Mouse (Mus musculus) MEL (cell line): ENCODE measurements at regions not wholly inside any gene's neighbourhood (a gene's known extent, or its start where the extent isn't known, plus 50 kb on each side); places are given as distances from the start of the nearest gene placed in this dataset.

Experiments
- DNase-seq: peaks from one replicate; pipeline ENCODE4 v3.0.0; 2011; ENCODE audit warnings: low read depth, low spot score
- H3K27ac ChIP-seq: 2 replicates; pipeline ENCODE4 v1.5.1; 2012; ENCODE audit warnings: low read depth, mild to moderate bottlenecking, control low read depth, low read length, moderate library complexity; ENCODE audit not compliant: control insufficient read depth
- H3K27me3 ChIP-seq, 2 experiments: fragments of 150-350 bp in 1 of 2; sonication (generic) in 1 of 2; 2 replicates each; pipeline ENCODE4 v1.6.1; 2012; ENCODE audit warnings: low read length in 2 of 2, mild to moderate bottlenecking in 2 of 2, improper control_type of control experiment in 1 of 2, moderate library complexity in 1 of 2; ENCODE audit not compliant: insufficient read depth in 2 of 2, control insufficient read depth in 1 of 2
- H3K36me3 ChIP-seq, 2 experiments: 2 replicates each; pipeline ENCODE4 v1.6.1; 2012 to 2014; ENCODE audit warnings: low read length in 2 of 2, improper control_type of control experiment in 1 of 2, inconsistent platforms in 1 of 2, mild to moderate bottlenecking in 1 of 2; ENCODE audit not compliant: insufficient read depth in 2 of 2, control insufficient read depth in 1 of 2
- H3K4me1 ChIP-seq, 2 experiments: fragments of 150-350 bp in 1 of 2; sonication (generic) in 1 of 2; 2 replicates each; pipeline ENCODE4 v1.6.1; 2012; ENCODE audit warnings: low read length in 2 of 2, improper control_type of control experiment in 1 of 2, mild to moderate bottlenecking in 1 of 2; ENCODE audit not compliant: insufficient read depth in 2 of 2, control insufficient read depth in 1 of 2
- H3K4me3 ChIP-seq, 2 experiments: fragments of 150-350 bp in 1 of 2; sonication (generic) in 1 of 2; 2 replicates each; pipeline ENCODE4 v1.5.1; 2012; ENCODE audit warnings: low read depth in 2 of 2, low read length in 2 of 2, mild to moderate bottlenecking in 2 of 2, moderate library complexity in 2 of 2, control low read depth in 1 of 2, improper control_type of control experiment in 1 of 2; ENCODE audit not compliant: control insufficient read depth in 1 of 2, insufficient read depth in 1 of 2
- H3K79me2 ChIP-seq: 2 replicates; pipeline ENCODE4 v1.6.1; 2012; ENCODE audit warnings: mild to moderate bottlenecking, low read length, moderate library complexity; ENCODE audit not compliant: control insufficient read depth, poor library complexity, insufficient read depth
- H3K9ac ChIP-seq: 2 replicates; pipeline ENCODE4 v1.6.1; 2012; ENCODE audit warnings: low read depth, mild to moderate bottlenecking, control low read depth, low read length, moderate library complexity; ENCODE audit not compliant: control insufficient read depth, poor library complexity, severe bottlenecking
- H3K9me3 ChIP-seq: fragments of 150-350 bp; sonication (generic); replicated peaks from 2 replicates; pipeline ENCODE4 v1.6.1; 2012; ENCODE audit warnings: mild to moderate bottlenecking, low read length, improper control_type of control experiment, moderate library complexity; ENCODE audit not compliant: insufficient read depth
- BHLHE40 ChIP-seq: IDR thresholded peaks from 2 replicates; pipeline ENCODE4 v1.6.1; 2012; ENCODE audit warnings: low read depth, mild to moderate bottlenecking, inconsistent platforms, low read length, improper control_type of control experiment, borderline replicate concordance
- CHD1 ChIP-seq: IDR thresholded peaks from 2 replicates; pipeline ENCODE4 v1.6.1; 2012; ENCODE audit warnings: low read depth, mild to moderate bottlenecking, inconsistent platforms, low read length, improper control_type of control experiment
- CTCF ChIP-seq, 3 experiments: IDR thresholded peaks in 2 of 3; conservative IDR thresholded peaks in 1 of 3; 2 replicates each; pipeline ENCODE4 v1.5.1; 2011 to 2012; ENCODE audit warnings: low read length in 3 of 3, low read depth in 2 of 3, mild to moderate bottlenecking in 2 of 3, improper control_type of control experiment in 1 of 3, inconsistent platforms in 1 of 3, mixed read lengths in 1 of 3, moderate library complexity in 1 of 3; ENCODE audit not compliant: control insufficient read depth in 1 of 3, insufficient read depth in 1 of 3, poor library complexity in 1 of 3, severe bottlenecking in 1 of 3
- ETS1 ChIP-seq: IDR thresholded peaks from 2 replicates; pipeline ENCODE4 v1.6.1; 2012; ENCODE audit warnings: low read depth, mild to moderate bottlenecking, inconsistent platforms, low read length, improper control_type of control experiment, moderate library complexity
- GATA1 ChIP-seq: IDR thresholded peaks from 2 replicates; pipeline ENCODE4 v1.6.1; 2011; ENCODE audit warnings: low read depth, low read length, improper control_type of control experiment
- JUND ChIP-seq: IDR thresholded peaks from 2 replicates; pipeline ENCODE4 v1.6.1; 2011; ENCODE audit warnings: low read depth, mild to moderate bottlenecking, improper control_type of control experiment, low read length
- MAX ChIP-seq: IDR thresholded peaks from 2 replicates; pipeline ENCODE4 v1.6.1; 2011; ENCODE audit warnings: low read length, improper control_type of control experiment
- MAZ ChIP-seq: IDR thresholded peaks from 2 replicates; pipeline ENCODE4 v1.6.1; 2012; ENCODE audit warnings: low read depth, mild to moderate bottlenecking, inconsistent platforms, low read length, improper control_type of control experiment
- MXI1 ChIP-seq: IDR thresholded peaks from 2 replicates; pipeline ENCODE4 v1.6.1; 2011; ENCODE audit warnings: mild to moderate bottlenecking, low read depth, low read length, improper control_type of control experiment
- MYB ChIP-seq: IDR thresholded peaks from 2 replicates; pipeline ENCODE4 v1.6.1; 2011; ENCODE audit warnings: mild to moderate bottlenecking, low read depth, low read length, improper control_type of control experiment
- POLR2A ChIP-seq, 2 experiments: IDR thresholded peaks; 2 replicates each; pipeline ENCODE4 v1.6.1; 2011 to 2012; ENCODE audit warnings: low read length in 2 of 2, mild to moderate bottlenecking in 2 of 2, control low read depth in 1 of 2, improper control_type of control experiment in 1 of 2, low read depth in 1 of 2, moderate library complexity in 1 of 2; ENCODE audit not compliant: control insufficient read depth in 1 of 2, insufficient read depth in 1 of 2, poor library complexity in 1 of 2
- TBP ChIP-seq: IDR thresholded peaks from 2 replicates; pipeline ENCODE4 v1.8.0; 2011; ENCODE audit warnings: low read depth, low read length, improper control_type of control experiment
- TCF12 ChIP-seq: IDR thresholded peaks from 2 replicates; pipeline ENCODE4 v1.6.1; 2014; ENCODE audit warnings: low read depth, mild to moderate bottlenecking, inconsistent platforms, low read length, improper control_type of control experiment, moderate library complexity
- USF2 ChIP-seq, 2 experiments: IDR thresholded peaks; 2 replicates each; pipeline ENCODE4 v1.6.1; 2011 to 2012; ENCODE audit warnings: improper control_type of control experiment in 2 of 2, low read length in 2 of 2, borderline replicate concordance in 1 of 2, inconsistent platforms in 1 of 2, low read depth in 1 of 2, mild to moderate bottlenecking in 1 of 2; ENCODE audit not compliant: insufficient read depth in 1 of 2
- ZC3H11A ChIP-seq: IDR thresholded peaks from 2 replicates; pipeline ENCODE4 v1.6.1; 2012; ENCODE audit warnings: low read depth, mild to moderate bottlenecking, inconsistent platforms, low read length, improper control_type of control experiment
- ZKSCAN1 ChIP-seq: IDR thresholded peaks from 2 replicates; pipeline ENCODE4 v1.6.1; 2012; ENCODE audit warnings: low read depth, mild to moderate bottlenecking, inconsistent platforms, low read length, improper control_type of control experiment, moderate library complexity
- ZMIZ1 ChIP-seq: IDR thresholded peaks from 2 replicates; pipeline ENCODE4 v1.6.1; 2012; ENCODE audit warnings: low read depth, mild to moderate bottlenecking, inconsistent platforms, low read length, improper control_type of control experiment, moderate library complexity

DNA sequence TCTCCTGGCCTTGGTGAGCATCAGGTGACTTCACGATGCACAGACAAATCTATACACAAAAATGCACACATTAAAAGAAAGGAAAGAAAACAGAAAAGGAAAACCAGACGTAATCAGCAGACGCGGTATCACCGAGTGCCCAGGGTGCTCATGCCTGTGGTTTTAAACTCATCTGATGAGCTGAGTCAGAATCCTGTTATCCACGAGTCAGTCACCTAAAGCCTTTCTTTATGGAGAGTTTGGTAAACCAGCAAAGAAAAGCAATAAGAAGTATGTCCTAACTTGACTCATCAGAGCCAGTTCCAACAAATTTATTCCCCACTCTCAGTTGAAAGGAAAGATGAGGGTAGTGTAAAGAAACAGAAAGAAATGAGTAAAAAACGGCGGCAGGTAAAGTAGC lies 391.5 kb downstream of the Cd83 start:
- no peak overlapping the region for H3K9ac ChIP-seq
- no peak for DNase-seq
- H3K36me3 ChIP-seq: no peaks in the 10 kb centered on the region
- no peak overlapping the region for H3K27ac ChIP-seq
- no peaks in the 10 kb centered on the region for H3K27me3 ChIP-seq
- H3K9me3 ChIP-seq: no peaks in the 10 kb centered on the region
- TF ChIP-seq MAX (no peak), CHD1 (no peak), MXI1 (no peak), TCF12 (no peak), ZC3H11A (no peak), JUND (no peak), ZMIZ1 (no peak), BHLHE40 (no peak), MYB (no peak), MAZ (no peak), TBP (no peak), USF2 (IDR thresholded peaks at IDR 0.05; ENCODE audit: borderline replicate concordance in 1 of 2, insufficient read depth in 1 of 2, low read depth in 1 of 2, low read length in 2 of 2) (no peak), CTCF (IDR thresholded peaks at IDR 0.05 in 2 of 3, conservative IDR thresholded peaks at IDR 0.05 in 1 of 3; ENCODE audit: control insufficient read depth in 1 of 3, insufficient read depth in 1 of 3, low read depth in 2 of 3, low read length in 3 of 3, poor library complexity in 1 of 3, severe bottlenecking in 1 of 3) (no peak)
- H3K4me3 ChIP-seq: no peak overlapping the region
- no peaks in the 10 kb centered on the region for H3K4me1 ChIP-seq
- no peaks in the 10 kb centered on the region for H3K79me2 ChIP-seq

DNA sequence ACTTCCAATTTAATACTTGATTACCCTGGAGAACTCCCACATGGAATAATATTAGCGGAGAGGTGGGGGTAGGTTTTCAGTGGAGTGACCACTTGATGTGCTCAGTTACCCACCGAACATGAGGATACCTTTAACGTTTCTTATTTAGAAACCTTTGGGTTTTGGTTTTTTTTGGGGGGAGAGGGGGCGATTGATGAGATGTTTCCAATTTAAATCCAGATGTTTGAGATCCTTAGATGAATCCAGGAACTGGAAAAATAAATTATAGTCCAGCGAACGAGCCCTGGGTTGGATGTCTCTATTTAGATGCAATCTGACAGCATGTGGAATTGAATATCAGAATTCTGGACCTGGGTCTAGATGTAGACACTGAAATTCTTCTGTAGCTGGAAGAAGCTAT lies 393.4 kb downstream of the Cd83 start:
- H3K9ac ChIP-seq: no peak overlapping the region
- DNase-seq: no peak
- H3K9me3 ChIP-seq: no peaks in the 10 kb centered on the region
- no peaks in the 10 kb centered on the region for H3K36me3 ChIP-seq
- H3K4me1 ChIP-seq: no peaks in the 10 kb centered on the region
- H3K79me2 ChIP-seq: no peaks in the 10 kb centered on the region
- no peak for TF ChIP-seq POLR2A (IDR thresholded peaks at IDR 0.05; ENCODE audit: control insufficient read depth in 1 of 2, insufficient read depth in 1 of 2, low read depth in 1 of 2, low read length in 2 of 2, poor library complexity in 1 of 2)
- no peak for TF ChIP-seq TCF12
- TF ChIP-seq ETS1: no peak
- no peak for TF ChIP-seq CHD1
- TF ChIP-seq MAX: no peak
- TF ChIP-seq GATA1: no peak
- no peak for TF ChIP-seq ZKSCAN1
- no peak overlapping the region for H3K4me3 ChIP-seq
- no peaks in the 10 kb centered on the region for H3K27me3 ChIP-seq
- H3K27ac ChIP-seq: no peak overlapping the region
